Mouse (Mus musculus): ENCODE data around the gene Fam124b. TPM values are rescaled to one million over a fixed set of nuclear protein-coding genes. Genes with fewer than 3 reads are reported as not detected.

Gene Fam124b
- 0.43 and 0.59 TPM in 2 replicates for polyA plus RNA-seq (2016; fragmentation: Nextera tagmentation; extraction: Ambion mirVana)

GRCm38 (mm10) chr1:80218268-80218667, at the start of gene Fam124b:
Gene Fam124b (minus strand): TSS chr1:80218473.
- H3K9me3 ChIP-seq, result no peaks in the 10 kb centered on the region
- no peaks in the 10 kb centered on the region for H3K36me3 ChIP-seq
- 0 out of 2 replicates have a peak, but pooled peaks have one; percentile 16 for ATAC-seq (ENCODE audit: low FRiP score, low read depth)
- H3K9ac ChIP-seq (replicated peaks), result no peak within 1 kb of the TSS
- no peaks in the 10 kb centered on the region for H3K4me1 ChIP-seq
- no peak within 1 kb of the TSS for H3K4me2 ChIP-seq (replicated peaks)
- no peak within 1 kb of the TSS for H3K4me3 ChIP-seq
- WGBS, result 78% methylated on average over 6 of the region's 6 CpGs
- no peak within 1 kb of the TSS for H3K27ac ChIP-seq (replicated peaks)
- H3K27me3 ChIP-seq, result no peaks in the 10 kb centered on the region

DNA sequence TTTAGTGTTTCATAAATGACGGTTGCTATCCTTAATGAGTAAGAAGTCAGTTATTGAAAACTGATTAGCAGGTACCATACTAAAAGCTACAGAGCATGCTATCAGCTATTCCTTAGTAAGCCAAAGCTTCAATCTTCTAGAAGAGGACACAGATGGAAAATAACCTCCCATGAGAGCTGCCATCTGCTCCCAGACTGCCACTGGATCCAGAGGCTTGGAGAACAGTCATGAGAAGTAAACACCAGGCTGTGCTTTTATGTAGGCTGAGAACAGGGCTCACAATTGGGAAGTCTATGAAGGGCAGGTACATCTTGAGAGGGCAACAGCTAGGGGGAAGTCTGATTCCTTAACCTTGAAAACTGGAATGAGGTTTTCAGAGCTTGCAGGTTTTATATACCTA, 42.2 kb upstream of the Fam124b start:
- Histone ChIP-seq H3K4me3 (no peak overlapping the region), H3K4me2 (replicated peaks) (no peak overlapping the region), H3K27me3 (no peaks in the 10 kb centered on the region), H3K9ac (replicated peaks) (no peak overlapping the region), H3K27ac (replicated peaks) (no peak overlapping the region), H3K9me3 (no peaks in the 10 kb centered on the region), H3K4me1 (no peaks in the 10 kb centered on the region), H3K36me3 (0 out of 2 replicates have a peak, but pooled peaks cover 5% of the 10 kb centered on the region)
- no peak for ATAC-seq (ENCODE audit: low FRiP score, low read depth)
- WGBS, result 85% methylated on average over 1 of the region's 1 CpGs

- Histone ChIP-seq H3K4me3 (no peak overlapping the region), H3K4me1 (no peaks in the 10 kb centered on the region), H3K36me3 (0 out of 2 replicates have a peak, but pooled peaks cover 2% of the 10 kb centered on the region), H3K9ac (replicated peaks) (no peak overlapping the region), H3K27ac (replicated peaks) (no peak overlapping the region), H3K9me3 (no peaks in the 10 kb centered on the region), H3K27me3 (no peaks in the 10 kb centered on the region), H3K4me2 (replicated peaks) (no peak overlapping the region)
- ATAC-seq (ENCODE audit: low FRiP score, low read depth), result no peak; the same call in 1 of the 2 replicates
- WGBS, result 72% methylated on average over 4 of the region's 4 CpGs
Measured at GRCm38 (mm10) chr1:80258632-80259031, 40.4 kb upstream of the Fam124b start.

GRCm38 (mm10) chr1:80253309-80253708, 35.0 kb upstream of the Fam124b start:
- Histone ChIP-seq H3K9me3 (no peaks in the 10 kb centered on the region), H3K36me3 (no peaks in the 10 kb centered on the region), H3K9ac (replicated peaks) (no peak overlapping the region), H3K4me1 (no peaks in the 10 kb centered on the region), H3K4me2 (replicated peaks) (no peak overlapping the region), H3K27me3 (no peaks in the 10 kb centered on the region), H3K27ac (replicated peaks) (no peak overlapping the region), H3K4me3 (no peak overlapping the region)
- ATAC-seq (ENCODE audit: low FRiP score, low read depth), result no peak

GRCm38 (mm10) chr1:80250247-80250646, 32.0 kb upstream of the Fam124b start:
- 88% methylated on average over 5 of the region's 5 CpGs for WGBS
- Histone ChIP-seq H3K27ac (replicated peaks) (no peak overlapping the region), H3K4me2 (replicated peaks) (no peak overlapping the region), H3K9ac (replicated peaks) (no peak overlapping the region), H3K36me3 (no peaks in the 10 kb centered on the region), H3K4me3 (no peak overlapping the region), H3K27me3 (no peaks in the 10 kb centered on the region), H3K4me1 (no peaks in the 10 kb centered on the region), H3K9me3 (no peaks in the 10 kb centered on the region)
- ATAC-seq (ENCODE audit: low FRiP score, low read depth), result no peak

DNA sequence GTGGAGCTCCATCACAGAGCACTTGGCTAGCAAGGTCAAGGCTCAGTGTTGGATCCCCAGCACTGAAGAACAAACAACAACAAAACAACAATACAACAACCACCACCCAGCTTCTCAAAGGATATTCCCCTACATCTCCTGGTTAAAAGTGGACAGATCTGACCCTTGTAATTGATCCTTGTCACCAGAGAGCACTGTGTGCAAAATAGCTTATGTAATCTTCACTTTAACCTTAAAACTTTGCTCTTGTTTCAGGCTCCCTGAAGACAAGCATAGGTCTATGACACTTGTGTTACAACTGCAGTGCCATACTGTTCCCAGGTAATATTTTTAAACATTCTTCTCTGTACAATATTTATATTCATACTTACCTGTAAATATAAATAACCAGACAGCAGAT, 28.9 kb upstream of the Fam124b start:
- H3K9ac ChIP-seq (replicated peaks), result no peak overlapping the region
- no peak overlapping the region for H3K4me3 ChIP-seq
- no peaks in the 10 kb centered on the region for H3K4me1 ChIP-seq
- no peak overlapping the region for H3K27ac ChIP-seq (replicated peaks)
- no peaks in the 10 kb centered on the region for H3K9me3 ChIP-seq
- ATAC-seq (ENCODE audit: low FRiP score, low read depth), result no peak
- H3K4me2 ChIP-seq (replicated peaks), result no peak overlapping the region
- H3K27me3 ChIP-seq, result no peaks in the 10 kb centered on the region
- H3K36me3 ChIP-seq, result no peaks in the 10 kb centered on the region

GRCm38 (mm10) chr1:80244123-80244522, 25.9 kb upstream of the Fam124b start:
- no peak overlapping the region for H3K27ac ChIP-seq (replicated peaks)
- no peak overlapping the region for H3K4me2 ChIP-seq (replicated peaks)
- H3K9ac ChIP-seq (replicated peaks), result no peak overlapping the region
- H3K27me3 ChIP-seq, result no peaks in the 10 kb centered on the region
- no peak overlapping the region for H3K4me3 ChIP-seq
- ATAC-seq (ENCODE audit: low FRiP score, low read depth), result no peak
- H3K36me3 ChIP-seq, result no peaks in the 10 kb centered on the region
- no peaks in the 10 kb centered on the region for H3K9me3 ChIP-seq
- 78% methylated on average over 3 of the region's 3 CpGs for WGBS
- peaks cover 9% of the 10 kb centered on the region; the same call in 1 of the 2 replicates for H3K4me1 ChIP-seq

GRCm38 (mm10) chr1:80241579-80241978, 23.3 kb upstream of the Fam124b start:
- WGBS, result 95% methylated on average over 6 of the region's 6 CpGs
- no peaks in the 10 kb centered on the region for H3K36me3 ChIP-seq
- no peak overlapping the region for H3K4me2 ChIP-seq (replicated peaks)
- ATAC-seq (ENCODE audit: low FRiP score, low read depth), result no peak
- no peaks in the 10 kb centered on the region for H3K9me3 ChIP-seq
- H3K27me3 ChIP-seq, result no peaks in the 10 kb centered on the region
- no peak overlapping the region for H3K9ac ChIP-seq (replicated peaks)
- H3K27ac ChIP-seq (replicated peaks), result no peak overlapping the region
- no peak overlapping the region for H3K4me3 ChIP-seq
- peaks cover 18% of the 10 kb centered on the region for H3K4me1 ChIP-seq

DNA sequence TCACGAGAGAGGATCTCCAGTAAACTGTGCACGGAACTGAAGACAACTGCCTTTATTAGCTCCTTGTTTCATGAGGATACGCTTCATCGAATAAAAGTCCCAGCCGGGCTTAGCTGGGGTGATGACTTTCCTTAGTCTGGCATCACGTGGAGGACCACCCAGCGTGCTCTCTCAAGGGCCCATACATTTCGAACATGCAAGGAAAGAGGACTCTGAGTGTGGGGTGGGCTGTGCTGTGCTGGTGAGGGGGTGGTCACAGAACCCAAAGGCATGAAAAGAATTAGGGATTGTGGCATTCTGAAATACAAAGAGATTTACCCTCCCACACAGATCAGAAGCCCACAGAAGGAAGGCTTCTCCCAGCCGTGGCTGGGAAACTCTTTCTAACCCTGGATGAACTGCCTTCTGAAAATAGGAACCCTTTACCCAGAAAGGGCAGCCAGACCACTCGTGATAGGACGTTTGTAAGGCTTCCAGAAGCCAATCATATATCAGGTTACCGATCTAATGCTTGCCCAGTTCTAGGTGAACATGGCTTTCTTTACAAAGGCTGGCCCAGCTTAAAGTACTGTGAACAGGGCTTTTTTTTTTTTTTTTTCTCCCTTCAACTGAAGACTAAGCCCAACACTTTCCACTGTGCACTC, 21.9 kb upstream of the Fam124b start:
- H3K27ac ChIP-seq (replicated peaks), result no peak overlapping the region
- no peaks in the 10 kb centered on the region for H3K9me3 ChIP-seq
- no peak overlapping the region for H3K9ac ChIP-seq (replicated peaks)
- no peaks in the 10 kb centered on the region for H3K36me3 ChIP-seq
- H3K27me3 ChIP-seq, result no peaks in the 10 kb centered on the region
- H3K4me1 ChIP-seq, result peaks cover 28% of the 10 kb centered on the region
- WGBS, result 10% methylated on average over 12 of the region's 12 CpGs
- ATAC-seq (ENCODE audit: low FRiP score, low read depth), result peak; percentile 47
- H3K4me3 ChIP-seq, result no peak overlapping the region
- 0 out of 2 replicates have a peak overlapping the region, but pooled peaks have one; percentile 14 for H3K4me2 ChIP-seq (replicated peaks)

- H3K4me2 ChIP-seq (replicated peaks), result no peak overlapping the region
- no peaks in the 10 kb centered on the region for H3K36me3 ChIP-seq
- H3K9ac ChIP-seq (replicated peaks), result no peak overlapping the region
- no peak overlapping the region for H3K27ac ChIP-seq (replicated peaks)
- 71% methylated on average over 11 of the region's 11 CpGs for WGBS
- H3K9me3 ChIP-seq, result no peaks in the 10 kb centered on the region
- H3K4me3 ChIP-seq, result no peak overlapping the region
- no peaks in the 10 kb centered on the region for H3K27me3 ChIP-seq
- peaks cover 28% of the 10 kb centered on the region for H3K4me1 ChIP-seq
- no peak for ATAC-seq (ENCODE audit: low FRiP score, low read depth)
Measured at GRCm38 (mm10) chr1:80239481-80239880, 21.2 kb upstream of the Fam124b start.

GRCm38 (mm10) chr1:80236951-80237702, 18.9 kb upstream of the Fam124b start:
- ATAC-seq (ENCODE audit: low FRiP score, low read depth), result peak; percentile 39; the same call in 1 of the 2 replicates
- no peak overlapping the region for H3K4me2 ChIP-seq (replicated peaks)
- no peak overlapping the region for H3K9ac ChIP-seq (replicated peaks)
- H3K27ac ChIP-seq (replicated peaks), result no peak overlapping the region
- no peaks in the 10 kb centered on the region for H3K9me3 ChIP-seq
- no peak overlapping the region for H3K4me3 ChIP-seq
- H3K4me1 ChIP-seq, result peaks cover 28% of the 10 kb centered on the region
- WGBS, result 35% methylated on average over 11 of the region's 11 CpGs
- no peaks in the 10 kb centered on the region for H3K27me3 ChIP-seq
- H3K36me3 ChIP-seq, result no peaks in the 10 kb centered on the region

- 0% methylated on average over 1 of the region's 1 CpGs for WGBS
- no peak overlapping the region for H3K4me2 ChIP-seq (replicated peaks)
- no peak overlapping the region for H3K9ac ChIP-seq (replicated peaks)
- no peak for ATAC-seq (ENCODE audit: low FRiP score, low read depth)
- H3K9me3 ChIP-seq, result no peaks in the 10 kb centered on the region
- no peak overlapping the region for H3K27ac ChIP-seq (replicated peaks)
- H3K27me3 ChIP-seq, result no peaks in the 10 kb centered on the region
- H3K4me3 ChIP-seq, result no peak overlapping the region
- no peaks in the 10 kb centered on the region for H3K36me3 ChIP-seq
- peaks cover 28% of the 10 kb centered on the region for H3K4me1 ChIP-seq
Measured at GRCm38 (mm10) chr1:80236126-80236525, 17.9 kb upstream of the Fam124b start.
